Mouse (Mus musculus): ENCODE data around the gene D11Wsu47e. TPM values are rescaled to one million over a fixed set of nuclear protein-coding genes. Genes with fewer than 3 reads are reported as not detected.

D11Wsu47e gene
- polyA plus RNA-seq, 1 experiment from 2014 or later = 11.5 TPM

Other genes starting within 250 kb of the D11Wsu47e start
- not detected in 3 replicates for gene Sstr2, start 65.1 kb upstream of the D11Wsu47e start, polyA plus RNA-seq (2018)
- 23.1 to 31.0 TPM (median 28.9 TPM) in 3 replicates for gene Cog1, start 35.2 kb upstream of the D11Wsu47e start, polyA plus RNA-seq (2018)
- gene Slc39a11, start 34.3 kb upstream of the D11Wsu47e start, polyA plus RNA-seq (2018) = 21.0 to 39.9 TPM (median 35.9 TPM) in 3 replicates
- gene Fam104a, start 257 bp upstream of the D11Wsu47e start, polyA plus RNA-seq (2018) = 25.4 to 31.8 TPM (median 29.8 TPM) in 3 replicates
- gene Cpsf4l, start 25.6 kb downstream of the D11Wsu47e start, polyA plus RNA-seq (2018) = not detected in 3 replicates
- 6.8 to 16.9 TPM (median 13.4 TPM) in 3 replicates for gene Cdc42ep4, start 67.5 kb downstream of the D11Wsu47e start, polyA plus RNA-seq (2018)

Measured in macrophage (primary cell).